Mouse (Mus musculus) thymus, postnatal 14 days (tissue): ENCODE measurements around the gene Ubqlnl.

Experiments
- DNase-seq: peaks from one replicate; pipeline ENCODE4 v3.0.0; 2021

The Ubqlnl gene

DNA sequence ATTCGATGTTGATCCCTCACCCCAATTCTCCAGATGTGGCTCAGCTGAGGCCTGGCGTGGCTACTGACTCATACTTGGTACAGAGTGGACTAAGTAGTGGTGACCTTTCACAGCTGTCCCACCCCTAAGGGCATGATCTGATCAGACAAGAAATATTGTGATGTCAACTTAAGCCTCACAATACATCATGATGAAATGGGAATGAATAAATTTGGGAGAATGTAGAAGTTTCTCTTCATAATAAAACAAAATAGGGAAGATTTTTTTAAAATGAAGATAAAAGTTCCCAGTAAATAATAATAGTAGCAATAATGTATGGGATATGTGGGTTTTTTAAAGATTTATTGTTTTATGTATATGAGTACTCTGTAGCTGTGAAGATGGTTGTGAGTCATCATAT is at the start of gene Ubqlnl:
TSS of gene Ubqlnl (minus strand) at position 101 of the 400 bp plus-strand sequence.
- no peak for DNase-seq

- DNase-seq = peak; percentile 77
These were observed 49.5 kb upstream of the Ubqlnl start for GRCm38 (mm10) chr7:104199822-104200221.

- no peak for DNase-seq
These were observed 45.5 kb upstream of the Ubqlnl start, which contains the start of gene Olfr649 for GRCm38 (mm10) chr7:104195885-104196284. Gene Olfr649, minus strand, starts transcription at chr7:104195985.

- DNase-seq = no peak
These were observed 40.9 kb upstream of the Ubqlnl start for GRCm38 (mm10) chr7:104191275-104191674.

GRCm38 (mm10) chr7:104183292-104183691 is 32.9 kb upstream of the Ubqlnl start, which contains the start of gene Olfr648:
Gene Olfr648, minus strand, starts transcription at chr7:104183392.
- DNase-seq = no peak

DNA sequence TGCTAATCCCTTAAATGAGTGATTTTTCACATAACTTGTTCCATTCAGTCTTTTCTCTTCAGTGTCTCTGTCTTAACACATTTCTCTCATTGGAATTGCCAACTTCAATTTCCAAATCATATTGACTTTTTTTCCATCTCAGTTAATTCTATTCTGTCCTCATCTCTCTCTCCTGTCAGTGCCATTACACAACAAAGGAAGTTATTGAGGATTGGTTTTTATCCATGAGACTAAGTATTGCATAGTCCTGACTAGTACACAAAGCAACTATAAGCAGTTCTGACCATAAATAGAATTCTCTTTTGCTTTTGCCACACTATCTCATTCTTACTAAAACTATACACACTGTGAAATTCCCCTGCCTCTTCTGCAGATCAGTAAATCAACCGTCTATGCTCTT is 28.7 kb upstream of the Ubqlnl start:
- no peak for DNase-seq

DNA sequence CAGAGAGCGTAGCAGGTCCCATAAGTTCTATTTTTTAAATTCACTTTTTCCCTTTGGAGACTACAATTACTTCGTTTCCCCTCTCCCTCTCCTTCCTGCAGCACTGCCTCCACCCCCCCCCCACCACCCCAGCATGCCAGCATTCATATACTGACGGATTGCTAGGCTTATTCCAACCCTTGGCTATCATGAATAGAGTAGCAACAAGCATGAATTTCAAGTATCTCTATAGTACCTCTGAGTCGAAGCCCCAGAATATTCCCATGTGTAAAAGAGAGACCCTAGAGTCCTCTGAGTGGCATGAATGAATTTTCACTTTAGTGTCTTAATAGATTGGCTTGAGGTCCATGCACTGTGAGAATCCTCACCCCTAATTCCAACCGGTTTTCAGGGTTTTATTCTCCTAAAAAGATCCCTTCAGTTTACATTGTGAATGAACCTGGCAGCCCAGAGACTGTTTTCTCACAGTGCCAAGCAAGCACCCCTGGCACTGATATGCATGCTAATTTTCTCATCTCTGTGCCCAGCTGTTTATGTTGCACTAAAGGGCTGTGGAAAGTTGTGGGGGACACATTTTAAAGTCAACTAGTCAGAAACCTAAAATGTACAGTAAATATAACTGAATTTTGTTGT is 28.2 kb upstream of the Ubqlnl start:
- DNase-seq = no peak

DNA sequence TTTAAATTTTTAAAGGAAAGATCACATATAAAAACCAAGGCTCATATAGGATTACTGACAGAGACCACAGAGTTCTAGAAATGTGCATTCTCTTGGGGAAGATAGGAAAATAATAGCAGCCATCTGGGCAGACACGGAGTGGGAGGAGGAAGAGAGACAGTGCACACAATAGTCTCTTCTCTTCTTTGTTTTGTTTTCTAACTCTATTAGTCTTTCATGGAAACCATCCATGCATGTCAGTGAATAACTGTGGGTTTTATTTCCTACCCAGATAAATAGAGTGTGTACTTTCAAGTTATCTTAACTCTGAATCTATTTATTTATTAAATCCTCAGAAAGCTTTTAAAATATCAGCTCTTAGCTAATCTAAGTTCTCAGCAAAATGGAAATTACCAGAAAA is 24.7 kb upstream of the Ubqlnl start:
- DNase-seq = no peak

GRCm38 (mm10) chr7:104169634-104170204 is 19.4 kb upstream of the Ubqlnl start:
- DNase-seq = peak; percentile 36

DNA sequence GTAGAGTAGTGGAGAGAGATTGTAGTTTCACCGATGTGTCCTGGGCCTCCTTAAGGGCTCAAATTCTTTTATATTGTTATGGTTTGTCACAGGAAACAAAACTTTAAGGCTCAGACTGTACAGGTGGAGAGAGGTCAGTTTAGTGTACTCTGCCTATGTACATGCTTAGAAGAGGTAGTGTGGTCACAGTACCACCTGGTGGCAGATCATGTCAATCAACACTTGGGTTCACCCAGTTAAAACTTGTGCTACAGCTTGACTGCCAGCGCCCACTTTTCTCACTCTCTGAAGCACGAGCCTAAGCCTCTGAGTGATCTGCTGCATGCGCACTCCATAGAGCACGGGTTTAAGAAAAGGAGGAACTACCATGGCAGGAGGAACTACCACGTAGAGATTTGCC is 16.7 kb upstream of the Ubqlnl start:
- DNase-seq = peak; percentile 36

DNA sequence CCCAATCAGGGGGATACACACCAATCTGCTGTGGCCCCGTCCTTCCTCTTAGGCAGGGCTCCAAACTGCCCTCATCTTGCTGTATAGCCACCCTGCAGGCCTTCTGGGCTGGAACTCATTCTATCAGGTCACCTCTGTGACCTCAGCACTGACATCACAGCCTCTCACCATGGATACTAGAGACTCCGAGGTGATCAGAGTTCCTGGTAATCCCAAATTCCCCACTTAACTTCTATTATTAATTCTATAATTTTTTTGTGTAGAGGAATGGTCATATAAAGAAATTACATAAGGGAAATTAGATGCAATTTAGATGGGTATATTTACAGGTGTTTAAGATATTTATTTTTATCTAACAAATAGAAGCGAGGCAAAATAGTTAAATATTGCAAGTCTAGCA is 7.2 kb downstream of the Ubqlnl start, which contains the start of gene Ubqln3:
TSS of gene Ubqln3 (minus strand) at position 101 of the 400 bp plus-strand sequence.
- DNase-seq = no peak

- DNase-seq = no peak
These were observed 13.1 kb downstream of the Ubqlnl start, which contains the start of gene Olfr643 for GRCm38 (mm10) chr7:104137305-104137704. Gene Olfr643, minus strand, starts transcription at chr7:104137405.

DNA sequence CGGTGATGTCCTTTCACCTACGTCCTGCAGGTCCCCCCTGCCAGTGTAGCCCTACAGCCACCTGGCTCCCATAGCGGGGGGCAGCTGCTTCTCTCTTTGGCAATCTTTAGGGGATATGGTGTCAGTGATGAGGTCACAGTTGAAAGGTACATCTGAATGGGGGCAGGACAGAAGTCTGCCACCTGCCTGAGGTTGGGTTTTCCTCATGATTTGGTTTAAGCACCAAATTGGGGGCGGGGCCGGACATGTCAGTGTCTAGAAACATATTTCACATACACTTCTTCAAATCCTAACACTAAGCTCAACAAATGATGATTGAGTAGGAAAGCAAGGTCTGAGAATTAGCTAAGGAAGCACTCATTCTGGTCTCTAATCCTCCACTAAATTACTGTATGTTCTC is 20.6 kb downstream of the Ubqlnl start, which contains the start of gene Ubqln5:
TSS of gene Ubqln5 (minus strand) at position 101 of the 400 bp plus-strand sequence.
- DNase-seq = peak; percentile 18

- DNase-seq = no peak
These were observed 45.7 kb downstream of the Ubqlnl start, which contains the start of gene Olfr646 for GRCm38 (mm10) chr7:104104757-104104972. Gene Olfr646, plus strand, starts transcription at chr7:104104873.

GRCm38 (mm10) chr7:104103913-104104756 is 46.2 kb downstream of the Ubqlnl start:
- DNase-seq = no peak
